Mouse (Mus musculus) thymus, postnatal 25 days (tissue): ENCODE data around the gene 2310022A10Rik.

Experiments
- DNase-seq: peaks from one replicate; pipeline ENCODE4 v3.0.0; 2022

The 2310022A10Rik gene

GRCm38 (mm10) chr7:27552931-27553513, at the start of gene 2310022A10Rik, which contains the start of gene Pld3:
Gene 2310022A10Rik, plus strand, starts transcription at chr7:27553233.
Gene Pld3, minus strand, starts transcription at chr7:27553218.
- DNase-seq = peak; percentile 95

- DNase-seq = no peak
Measured at GRCm38 (mm10) chr7:27506765-27507370, 46.2 kb upstream of the 2310022A10Rik start.

DNA sequence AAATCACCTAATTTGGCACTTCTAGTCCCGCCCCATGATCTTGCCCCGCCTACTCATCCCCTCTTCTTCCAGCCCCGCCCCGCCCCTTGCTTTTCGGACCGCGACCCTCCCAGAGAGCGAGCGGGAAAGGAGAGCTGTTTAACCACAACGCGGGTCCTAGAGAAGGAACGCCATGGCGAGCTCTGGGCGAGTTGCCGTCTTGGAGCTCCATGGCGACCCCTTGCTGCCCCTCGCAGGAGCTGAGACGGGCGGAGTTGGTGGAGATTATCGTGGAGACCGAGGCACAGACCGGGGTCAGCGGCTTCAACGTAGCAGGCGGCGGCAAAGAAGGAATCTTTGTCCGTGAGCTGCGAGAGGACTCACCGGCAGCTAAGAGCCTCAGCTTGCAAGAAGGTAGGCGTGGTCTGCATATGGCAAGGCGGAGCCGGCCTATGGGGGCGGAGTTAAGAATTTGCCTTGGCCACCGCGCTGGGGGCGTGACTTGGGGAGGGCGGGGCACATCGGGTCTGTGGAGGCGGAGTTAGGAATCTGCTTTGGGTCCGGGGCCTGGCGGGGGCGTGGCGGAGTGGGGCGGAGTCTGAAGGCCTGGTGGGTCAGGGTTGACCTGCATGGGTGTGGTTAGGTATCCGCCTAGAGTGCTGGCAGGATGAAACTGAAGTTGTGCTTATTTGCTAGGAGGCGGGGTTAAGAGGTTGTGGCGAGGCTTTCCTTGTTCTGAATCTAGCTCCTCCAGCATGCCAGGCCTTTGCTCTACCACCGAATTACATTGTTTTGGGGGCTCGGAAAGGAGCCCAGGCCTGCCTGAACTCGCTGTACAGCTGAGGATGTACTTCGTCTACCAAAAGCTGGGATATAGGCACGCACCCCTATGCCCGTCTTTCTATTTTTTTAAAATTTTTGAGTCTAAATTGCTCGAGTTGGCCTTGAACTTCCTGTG, 45.1 kb upstream of the 2310022A10Rik start:
- peak; percentile 98 for DNase-seq

DNA sequence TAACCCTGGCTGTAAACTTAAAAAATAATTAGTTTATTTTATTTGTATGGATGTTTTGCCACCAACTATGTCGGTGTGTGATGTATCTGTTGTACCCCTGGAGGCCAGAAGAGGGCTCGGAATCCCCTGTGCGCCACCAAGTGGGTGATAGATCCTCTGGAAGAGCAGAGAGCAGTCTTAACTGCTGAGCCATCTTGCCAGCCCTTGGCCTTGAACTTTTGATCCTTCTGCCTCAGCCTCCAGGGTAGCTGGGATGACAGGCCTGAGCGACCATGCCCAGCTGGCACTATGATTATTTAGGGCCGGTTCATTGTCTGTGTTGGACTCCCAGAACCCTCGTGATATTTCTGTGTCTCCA, 44.4 kb upstream of the 2310022A10Rik start:
- peak; percentile 73 for DNase-seq

- DNase-seq = no peak
Measured at GRCm38 (mm10) chr7:27510809-27511208, 42.2 kb upstream of the 2310022A10Rik start.

GRCm38 (mm10) chr7:27514961-27515360, 38.1 kb upstream of the 2310022A10Rik start:
- DNase-seq = no peak

- DNase-seq = no peak
Measured at GRCm38 (mm10) chr7:27518314-27518713, 34.7 kb upstream of the 2310022A10Rik start.

DNA sequence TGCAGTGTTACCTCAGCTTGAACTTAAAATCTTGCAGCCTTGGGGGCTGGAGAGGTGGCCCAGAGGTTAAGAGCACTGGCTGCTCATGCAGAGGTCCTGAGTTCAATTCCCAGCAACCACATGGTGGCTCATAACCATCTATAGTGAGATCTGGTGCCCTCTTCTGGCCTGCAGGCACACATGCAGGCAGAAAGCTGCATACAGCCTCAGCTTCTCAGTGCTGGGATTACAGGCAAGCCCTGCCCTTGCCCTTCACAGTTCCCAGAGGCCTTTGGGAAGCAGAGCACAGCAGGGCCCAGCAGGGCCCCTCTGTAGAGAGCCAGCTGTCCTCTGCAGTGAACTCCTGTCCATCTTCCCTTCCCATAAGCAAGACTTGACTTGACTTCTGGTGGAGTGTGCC, 32.9 kb upstream of the 2310022A10Rik start:
- no peak for DNase-seq

GRCm38 (mm10) chr7:27520599-27520998, 32.4 kb upstream of the 2310022A10Rik start:
- no peak for DNase-seq

DNA sequence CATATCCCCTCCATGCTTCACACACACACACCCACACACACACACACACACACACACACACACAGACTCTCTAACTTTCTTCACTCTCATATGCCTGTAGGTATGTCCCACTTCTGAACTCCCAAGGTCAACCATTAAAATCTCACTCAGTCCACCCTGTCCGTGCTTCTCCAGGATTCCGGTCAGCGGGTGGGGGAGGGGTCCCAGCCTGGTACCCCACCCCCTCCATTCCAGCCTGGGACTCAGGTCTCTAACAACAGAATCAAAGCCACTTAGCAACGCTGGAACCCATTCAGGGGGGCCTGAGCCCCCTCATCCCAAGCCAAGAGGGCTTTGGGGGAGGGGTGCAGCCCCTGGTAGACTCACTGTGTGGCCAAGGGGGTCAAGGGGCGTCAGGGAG, 30.1 kb upstream of the 2310022A10Rik start, which contains the start of gene Hipk4:
Hipk4 (plus strand) TSS at position 301 of the 400 bp plus-strand sequence.
- DNase-seq = no peak

GRCm38 (mm10) chr7:27523805-27524204, 29.2 kb upstream of the 2310022A10Rik start:
- no peak for DNase-seq

DNA sequence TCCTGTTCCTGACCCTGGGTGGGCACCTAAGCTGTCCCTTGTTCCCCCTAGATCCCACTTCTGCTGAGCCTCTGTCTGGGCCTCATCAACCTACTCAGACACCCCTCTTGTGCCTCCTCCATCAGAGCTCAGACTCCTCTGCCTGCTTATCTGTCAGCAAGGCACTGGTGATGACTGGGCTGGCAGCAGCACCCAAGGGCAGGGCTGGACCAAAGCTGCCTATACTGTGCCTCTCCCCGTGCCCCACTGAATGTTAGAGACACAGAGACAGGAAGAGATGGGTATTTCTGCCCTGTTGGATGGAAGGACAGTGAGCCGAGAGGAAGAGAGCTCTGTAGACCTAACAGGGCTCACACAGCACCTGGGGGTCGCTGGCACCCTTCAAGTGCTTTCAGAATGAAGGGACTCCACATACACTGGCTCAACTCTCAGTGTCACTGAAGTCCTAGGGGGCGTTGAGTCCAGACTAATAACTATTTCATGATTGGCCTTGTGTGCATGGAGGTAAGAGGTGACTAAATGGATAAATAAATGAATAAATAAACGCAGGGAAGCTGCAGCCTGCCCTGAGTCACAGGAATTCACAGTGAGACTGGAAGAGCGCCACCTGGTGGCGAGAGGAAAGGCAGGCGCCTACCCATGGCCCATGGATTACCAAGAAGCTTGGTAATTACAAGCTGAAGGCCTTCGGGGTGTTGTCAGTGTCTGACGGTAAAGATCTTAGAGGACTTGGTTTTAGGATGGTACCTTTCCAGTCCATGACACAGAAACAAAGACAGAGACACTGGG, 26.8 kb upstream of the 2310022A10Rik start:
- peak; percentile 70 for DNase-seq

DNA sequence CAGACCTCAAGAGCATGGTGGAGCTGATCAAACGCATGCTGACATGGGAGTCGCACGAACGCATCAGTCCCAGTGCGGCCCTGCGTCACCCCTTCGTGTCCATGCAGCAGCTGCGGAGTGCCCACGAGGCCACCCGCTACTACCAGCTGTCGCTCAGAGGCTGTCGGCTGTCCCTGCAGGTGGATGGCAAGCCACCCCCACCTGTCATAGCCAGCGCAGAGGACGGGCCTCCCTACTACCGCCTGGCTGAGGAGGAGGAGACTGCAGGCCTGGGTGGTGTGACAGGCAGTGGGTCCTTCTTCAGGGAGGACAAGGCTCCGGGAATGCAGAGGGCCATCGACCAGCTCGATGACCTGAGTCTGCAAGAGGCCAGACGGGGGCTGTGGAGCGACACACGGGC, 24.0 kb upstream of the 2310022A10Rik start:
- DNase-seq = no peak

DNA sequence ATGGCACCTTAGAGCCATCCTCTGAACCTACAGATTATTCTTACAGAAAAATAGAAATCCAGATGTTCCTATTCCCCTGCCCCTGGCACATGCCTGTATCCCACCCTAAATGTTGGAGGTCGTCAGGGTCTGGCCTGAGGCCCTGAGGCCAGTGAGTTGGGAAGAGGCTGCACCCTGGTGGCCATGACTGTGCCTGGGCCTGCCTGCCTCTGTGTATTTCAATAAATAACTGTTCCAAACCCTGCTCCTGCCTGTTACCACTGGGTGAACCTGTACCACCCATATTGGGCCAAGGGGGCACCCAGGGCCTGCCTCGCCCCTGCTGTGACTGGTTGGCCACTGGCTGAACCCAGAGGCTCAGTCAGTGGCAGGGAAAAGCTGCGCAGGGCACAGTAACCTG, 22.1 kb upstream of the 2310022A10Rik start:
- DNase-seq = no peak

- no peak for DNase-seq
Measured at GRCm38 (mm10) chr7:27531707-27532106, 21.3 kb upstream of the 2310022A10Rik start.

DNA sequence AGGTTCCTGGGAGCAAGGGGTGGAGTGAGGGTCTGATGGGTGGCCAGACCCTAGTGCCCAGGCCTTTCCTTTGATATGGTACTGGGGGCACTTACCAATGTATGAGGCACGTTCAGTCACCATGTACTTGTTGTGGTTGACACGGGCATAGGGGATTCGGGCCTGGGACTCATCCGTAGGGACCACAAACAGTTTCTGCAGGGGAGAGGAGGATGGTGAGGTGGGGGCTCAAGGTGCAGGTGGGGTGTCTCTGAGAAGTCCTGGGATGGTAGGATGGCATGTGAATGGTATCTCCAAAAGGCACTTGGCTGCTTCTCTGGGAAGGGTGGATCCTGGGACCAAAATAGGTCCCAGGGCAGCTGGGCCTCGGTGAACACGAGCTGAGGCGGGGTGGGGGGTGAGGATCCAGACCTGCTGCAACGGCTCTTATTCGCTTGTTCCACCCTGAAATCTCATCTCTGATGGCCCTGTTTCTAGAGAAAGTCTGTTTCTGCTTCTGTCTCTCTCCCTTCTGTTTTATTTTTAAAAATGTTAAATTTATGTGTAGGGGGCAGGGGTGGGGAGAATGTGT, 20.5 kb upstream of the 2310022A10Rik start:
- no peak for DNase-seq

- DNase-seq = no peak
Measured at GRCm38 (mm10) chr7:27535386-27535785, 17.6 kb upstream of the 2310022A10Rik start.

DNA sequence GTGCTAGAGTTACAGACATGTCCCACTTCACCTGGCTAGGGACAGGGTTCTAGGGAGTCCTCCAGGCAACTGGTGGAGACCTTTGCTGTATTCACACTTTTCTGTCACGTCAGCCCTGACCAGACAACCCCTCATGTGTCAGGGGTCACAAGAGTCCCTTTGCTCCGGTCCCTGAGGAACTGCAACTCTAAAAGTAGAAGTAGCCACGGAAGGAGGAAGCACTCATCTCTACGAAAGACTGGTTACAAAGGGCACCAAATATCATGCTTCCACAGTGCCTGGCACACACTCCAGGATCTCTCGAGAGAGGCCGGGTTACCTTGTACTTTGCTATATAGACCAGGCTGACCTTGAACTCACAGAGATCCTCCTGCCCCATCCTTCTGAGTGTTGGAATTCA, 16.4 kb upstream of the 2310022A10Rik start:
- DNase-seq = no peak

DNA sequence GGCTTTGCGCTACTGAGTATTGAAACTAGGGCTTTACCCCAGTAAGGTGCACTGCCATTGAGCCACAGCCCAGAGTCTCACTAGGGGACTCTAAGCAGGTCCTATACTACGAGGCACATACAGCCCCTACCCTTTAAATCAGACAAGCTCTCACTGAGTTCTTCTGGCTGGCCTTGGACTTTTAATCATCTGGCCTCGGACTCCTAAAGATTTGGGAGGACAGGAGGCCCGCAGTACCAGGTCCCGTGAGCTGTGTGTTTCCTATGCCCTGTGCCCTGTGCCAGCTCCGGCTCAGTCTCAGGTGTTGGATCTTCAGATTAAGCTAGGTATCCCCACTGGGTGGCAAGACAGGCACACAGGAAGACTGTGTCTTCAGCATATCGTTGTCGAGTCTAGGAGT, 15.0 kb upstream of the 2310022A10Rik start:
- DNase-seq = no peak

GRCm38 (mm10) chr7:27538797-27539196, 14.2 kb upstream of the 2310022A10Rik start:
- no peak for DNase-seq

DNA sequence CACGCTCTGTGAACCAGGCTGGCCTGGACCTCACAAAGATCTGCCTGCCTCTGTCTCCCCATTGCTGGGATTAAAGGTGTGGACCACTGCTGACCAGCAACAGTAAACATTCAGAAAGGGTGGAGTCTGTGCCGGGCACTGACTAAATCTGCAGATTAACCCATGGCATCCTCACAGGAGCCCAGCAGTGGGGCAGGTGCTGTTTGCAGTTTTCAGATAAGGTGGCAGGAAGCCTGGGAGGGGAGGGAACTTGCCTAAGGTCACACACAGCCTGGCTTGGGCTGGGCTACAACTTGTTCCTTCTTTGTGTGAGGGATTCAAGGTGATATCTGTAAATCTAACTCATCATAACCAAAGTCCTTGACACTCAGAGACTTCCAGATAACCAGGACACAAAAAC, 12.5 kb upstream of the 2310022A10Rik start:
- DNase-seq = no peak

GRCm38 (mm10) chr7:27540935-27541334, 12.1 kb upstream of the 2310022A10Rik start:
- no peak for DNase-seq

DNA sequence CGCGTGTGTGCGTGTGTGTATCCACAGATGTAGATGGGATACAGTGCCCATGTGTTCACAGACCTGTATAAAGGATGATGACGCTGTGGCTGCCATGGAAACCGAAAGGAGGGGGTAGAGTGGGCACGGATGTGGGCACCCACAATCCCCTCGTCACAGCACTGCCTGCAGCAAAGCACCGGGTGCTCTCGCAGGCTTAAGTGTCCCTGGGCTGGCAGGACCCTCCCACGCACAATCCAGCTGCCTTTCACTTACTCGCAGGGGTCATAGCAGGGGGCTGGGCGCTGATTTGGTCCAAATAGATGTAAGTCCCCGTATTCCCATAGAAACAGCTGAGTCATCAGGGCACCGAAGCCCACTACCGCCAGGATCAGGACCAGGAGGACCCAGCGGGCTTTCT, 11.6 kb upstream of the 2310022A10Rik start:
- peak; percentile 95 for DNase-seq
